Mouse (Mus musculus) testis, adult 2 months (tissue): Measurements from ENCODE around the gene Dnmbp.

ENCODE experiments used
- CTCF ChIP-seq: fragments of 200-500 bp; IDR thresholded peaks from 2 replicates; pipeline ENCODE4 v1.5.1; 2012; ENCODE audit warnings: low read depth, mild to moderate bottlenecking, inconsistent platforms, low read length, moderate library complexity; ENCODE audit not compliant: control insufficient read depth, insufficient read depth, insufficient replicate concordance
- POLR2A ChIP-seq: fragments of 200-500 bp; IDR thresholded peaks from 2 replicates; pipeline ENCODE4 v1.6.1; 2012; ENCODE audit warnings: low read depth, mild to moderate bottlenecking, inconsistent platforms, low read length, moderate library complexity; ENCODE audit not compliant: control insufficient read depth

DNA sequence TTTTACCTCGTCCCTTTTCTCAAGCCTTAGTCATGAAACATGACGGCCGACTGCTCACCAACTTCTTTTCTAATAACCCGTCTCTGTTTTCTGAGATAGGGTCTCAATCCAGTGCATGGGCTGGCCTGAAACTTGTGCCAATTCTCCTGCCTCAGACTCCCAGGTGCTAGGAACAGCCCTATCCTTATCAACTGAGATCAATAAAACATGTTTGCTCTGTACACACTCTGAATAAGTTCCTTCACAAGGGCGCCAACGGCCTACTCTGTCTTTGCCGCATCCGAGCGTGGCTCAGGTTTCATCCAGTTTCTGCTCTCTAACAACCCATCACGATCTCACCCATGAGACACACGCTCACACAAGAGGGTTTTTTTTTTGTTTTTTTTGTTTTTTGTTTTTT, 35.7 kb downstream of the Dnmbp start:
- no peak for TF ChIP-seq CTCF
- TF ChIP-seq POLR2A, result no peak
